Mouse (Mus musculus) kidney, embryonic 16.5 days (tissue): ENCODE results near the gene Slc9a4. TPM values are rescaled to one million over a fixed set of nuclear protein-coding genes. Genes with fewer than 3 reads are reported as not detected.

ENCODE experiments used
- ATAC-seq: fragments of 200-750 bp; cut with Nextera tagmentation; 2 replicates; pipeline ENCODE4 v1.8.0; 2017; ENCODE audit warnings: moderate TSS enrichment; ENCODE audit not compliant: low FRiP score, low TSS enrichment
- H3K27ac ChIP-seq: fragments of 300-500 bp; sonication (generic); 2 replicates; pipeline ENCODE4 v1.5.1; 2014; ENCODE audit warnings: low read length
- H3K27me3 ChIP-seq: fragments of 300-500 bp; sonication (generic); 2 replicates; pipeline ENCODE4 v1.6.1; 2014; ENCODE audit warnings: low read length, control low read depth, mixed read lengths; ENCODE audit not compliant: insufficient read depth
- H3K36me3 ChIP-seq: fragments of 300-500 bp; sonication (generic); 2 replicates; pipeline ENCODE4 v1.6.1; 2014; ENCODE audit warnings: low read length, control low read depth, mixed read lengths; ENCODE audit not compliant: insufficient read depth
- H3K4me1 ChIP-seq: fragments of 300-500 bp; sonication (generic); 2 replicates; pipeline ENCODE4 v1.6.1; 2014; ENCODE audit warnings: low read length, control low read depth, mixed read lengths; ENCODE audit not compliant: insufficient read depth
- H3K4me2 ChIP-seq: fragments of 300-500 bp; sonication (generic); replicated peaks from 2 replicates; pipeline ENCODE4 v1.6.1; 2014; ENCODE audit warnings: low read depth, low read length
- H3K4me3 ChIP-seq: fragments of 300-500 bp; sonication (generic); 2 replicates; pipeline ENCODE4 v1.5.1; 2014; ENCODE audit warnings: mild to moderate bottlenecking, low read length
- H3K9ac ChIP-seq: fragments of 300-500 bp; sonication (generic); replicated peaks from 2 replicates; pipeline ENCODE4 v1.6.1; 2014; ENCODE audit warnings: low read length
- H3K9me3 ChIP-seq: fragments of 300-500 bp; sonication (generic); 2 replicates; pipeline ENCODE4 v1.6.1; 2016; ENCODE audit warnings: low read length, control low read depth
- WGBS: fragments of 180-500 bp; shearing (Covaris S2); extraction: QIAGEN DNeasy Blood & Tissue Kit; methylation state at CpG from one replicate; pipeline ENCODE4 v1.1.7; 2014; 5-methylcytosine and 5-hydroxymethylcytosine counted together
- polyA plus RNA-seq: library from polyadenylated mRNA; unstranded; fragments of >200 nt; fragmentation: Nextera tagmentation; extraction: Ambion mirVana; gene quantifications from 2 replicates; pipeline ENCODE4 v1.2.1, GENCODE M21; 2015

The Slc9a4 gene
- 0.40 and 0.49 TPM in 2 replicates for polyA plus RNA-seq

- no peaks in the 10 kb centered on the region for H3K9me3 ChIP-seq
- H3K4me1 ChIP-seq, result no peaks in the 10 kb centered on the region
- no peaks in the 10 kb centered on the region for H3K36me3 ChIP-seq
- H3K27me3 ChIP-seq, result 0 out of 2 replicates have a peak, but pooled peaks cover 4% of the 10 kb centered on the region
- H3K9ac ChIP-seq, result no peak within 1 kb of the TSS
- no peak for ATAC-seq
- H3K4me3 ChIP-seq, result no peak within 1 kb of the TSS
- H3K27ac ChIP-seq, result no peak within 1 kb of the TSS
- WGBS, result 13% methylated on average over 7 of the region's 7 CpGs
- peak within 1 kb of the TSS; percentile 20; the same call in 1 of the 2 replicates for H3K4me2 ChIP-seq
Observed at GRCm38 (mm10) chr1:40579784-40580183, at the start of gene Slc9a4. TSS of gene Slc9a4 (plus strand) at chr1:40580081.

- H3K36me3 ChIP-seq, result no peaks in the 10 kb centered on the region
- H3K4me3 ChIP-seq, result no peak overlapping the region
- H3K4me2 ChIP-seq, result no peak overlapping the region
- no peaks in the 10 kb centered on the region for H3K9me3 ChIP-seq
- H3K27me3 ChIP-seq, result no peaks in the 10 kb centered on the region
- WGBS, result 87% methylated on average over 5 of the region's 5 CpGs
- ATAC-seq, result no peak
- no peaks in the 10 kb centered on the region for H3K4me1 ChIP-seq
- no peak overlapping the region for H3K27ac ChIP-seq
- H3K9ac ChIP-seq, result no peak overlapping the region
Observed at GRCm38 (mm10) chr1:40537577-40537976, 42.3 kb upstream of the Slc9a4 start.

- H3K36me3 ChIP-seq, result no peaks in the 10 kb centered on the region
- no peaks in the 10 kb centered on the region for H3K9me3 ChIP-seq
- 0% methylated on average over 2 of the region's 2 CpGs for WGBS
- H3K9ac ChIP-seq, result no peak overlapping the region
- no peak overlapping the region for H3K4me3 ChIP-seq
- H3K4me2 ChIP-seq, result no peak overlapping the region
- no peak overlapping the region for H3K27ac ChIP-seq
- no peaks in the 10 kb centered on the region for H3K4me1 ChIP-seq
- H3K27me3 ChIP-seq, result no peaks in the 10 kb centered on the region
- ATAC-seq, result no peak
Observed at GRCm38 (mm10) chr1:40544650-40545049, 35.2 kb upstream of the Slc9a4 start.

- H3K36me3 ChIP-seq, result no peaks in the 10 kb centered on the region
- no peak overlapping the region for H3K27ac ChIP-seq
- H3K4me1 ChIP-seq, result no peaks in the 10 kb centered on the region
- no peak for ATAC-seq
- WGBS, result 87% methylated on average over 4 of the region's 4 CpGs
- H3K9me3 ChIP-seq, result no peaks in the 10 kb centered on the region
- H3K4me2 ChIP-seq, result no peak overlapping the region
- H3K27me3 ChIP-seq, result no peaks in the 10 kb centered on the region
- no peak overlapping the region for H3K9ac ChIP-seq
- no peak overlapping the region for H3K4me3 ChIP-seq
Observed at GRCm38 (mm10) chr1:40546645-40547044, 33.2 kb upstream of the Slc9a4 start.

GRCm38 (mm10) chr1:40547064-40547572, 32.8 kb upstream of the Slc9a4 start:
- WGBS, result 63% methylated on average over 11 of the region's 11 CpGs
- Histone ChIP-seq H3K27me3 (no peaks in the 10 kb centered on the region), H3K4me3 (no peak overlapping the region), H3K4me1 (no peaks in the 10 kb centered on the region), H3K9me3 (no peaks in the 10 kb centered on the region), H3K27ac (no peak overlapping the region), H3K9ac (no peak overlapping the region), H3K36me3 (no peaks in the 10 kb centered on the region), H3K4me2 (no peak overlapping the region)
- ATAC-seq, result no peak

GRCm38 (mm10) chr1:40547762-40548161, 32.1 kb upstream of the Slc9a4 start:
- Histone ChIP-seq H3K4me1 (no peaks in the 10 kb centered on the region), H3K27ac (no peak overlapping the region), H3K9me3 (no peaks in the 10 kb centered on the region), H3K4me3 (no peak overlapping the region), H3K9ac (no peak overlapping the region), H3K4me2 (no peak overlapping the region), H3K36me3 (no peaks in the 10 kb centered on the region), H3K27me3 (no peaks in the 10 kb centered on the region)
- 57% methylated on average over 10 of the region's 10 CpGs for WGBS
- no peak for ATAC-seq

- ATAC-seq, result no peak
- Histone ChIP-seq H3K4me1 (no peaks in the 10 kb centered on the region), H3K27me3 (no peaks in the 10 kb centered on the region), H3K9me3 (no peaks in the 10 kb centered on the region), H3K36me3 (no peaks in the 10 kb centered on the region), H3K4me2 (no peak overlapping the region), H3K27ac (no peak overlapping the region), H3K9ac (no peak overlapping the region), H3K4me3 (no peak overlapping the region)
- 79% methylated on average over 4 of the region's 4 CpGs for WGBS
Observed at GRCm38 (mm10) chr1:40569374-40569773, 10.5 kb upstream of the Slc9a4 start.

GRCm38 (mm10) chr1:40580269-40580668, 388 bp downstream of the Slc9a4 start:
- Histone ChIP-seq H3K27ac (no peak overlapping the region), H3K4me1 (no peaks in the 10 kb centered on the region), H3K36me3 (no peaks in the 10 kb centered on the region), H3K4me3 (no peak overlapping the region), H3K9me3 (no peaks in the 10 kb centered on the region), H3K4me2 (peak overlapping the region; percentile 20; the same call in 1 of the 2 replicates), H3K27me3 (0 out of 2 replicates have a peak, but pooled peaks cover 4% of the 10 kb centered on the region), H3K9ac (no peak overlapping the region)
- 64% methylated on average over 14 of the region's 14 CpGs for WGBS
- ATAC-seq, result no peak

GRCm38 (mm10) chr1:40586776-40587175, 6.9 kb downstream of the Slc9a4 start:
- Histone ChIP-seq H3K9ac (no peak overlapping the region), H3K4me3 (no peak overlapping the region), H3K27ac (no peak overlapping the region), H3K4me2 (no peak overlapping the region), H3K4me1 (no peaks in the 10 kb centered on the region), H3K36me3 (no peaks in the 10 kb centered on the region), H3K27me3 (no peaks in the 10 kb centered on the region), H3K9me3 (no peaks in the 10 kb centered on the region)
- no peak for ATAC-seq
- 80% methylated on average over 5 of the region's 5 CpGs for WGBS

GRCm38 (mm10) chr1:40590931-40591330, 11.1 kb downstream of the Slc9a4 start:
- Histone ChIP-seq H3K27me3 (no peaks in the 10 kb centered on the region), H3K36me3 (no peaks in the 10 kb centered on the region), H3K4me1 (no peaks in the 10 kb centered on the region), H3K9me3 (no peaks in the 10 kb centered on the region), H3K4me2 (no peak overlapping the region), H3K4me3 (no peak overlapping the region), H3K9ac (no peak overlapping the region), H3K27ac (no peak overlapping the region)
- ATAC-seq, result no peak
- WGBS, result 90% methylated on average over 4 of the region's 4 CpGs
